Mouse (Mus musculus) adrenal gland, adult 8-10 months (tissue): ENCODE measurements around the gene Pxdn. TPM values are rescaled to one million over a fixed set of nuclear protein-coding genes. Genes with fewer than 3 reads are reported as not detected.

ENCODE experiments used
- DNase-seq: peaks from one replicate; pipeline ENCODE4 v3.0.0; 2022
- total RNA-seq, 4 experiments: library from RNA; stranded (reverse); gene quantifications; 2 replicates each; pipeline ENCODE4 v1.2.4; 2022

Gene Pxdn
- 10 to 100 TPM; 41.0 to 51.5 (median 44.3) TPM for total RNA-seq

DNA sequence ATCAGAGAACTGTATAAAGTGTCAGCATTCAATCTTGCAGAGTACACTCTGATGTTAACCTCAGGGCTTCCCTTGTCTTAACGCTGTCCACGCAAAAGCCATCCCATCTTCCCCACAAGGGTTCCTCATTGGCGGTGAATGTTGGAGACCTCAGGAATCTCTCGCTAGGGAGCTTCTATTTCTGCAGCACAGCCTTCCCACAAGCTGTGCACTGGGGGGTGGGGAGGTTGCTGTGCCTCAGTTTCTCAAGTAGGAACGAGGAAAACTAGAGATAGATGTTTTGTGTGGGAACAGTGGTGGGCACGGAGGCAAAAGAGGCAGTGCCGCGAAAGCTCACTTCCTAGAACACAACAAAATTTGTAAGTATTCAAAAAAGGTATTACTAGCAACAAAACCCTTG is at the start of gene Pxdn:
Gene Pxdn (plus strand): TSS at position 301 of the 400 bp plus-strand sequence.
- DNase-seq, result no peak

DNA sequence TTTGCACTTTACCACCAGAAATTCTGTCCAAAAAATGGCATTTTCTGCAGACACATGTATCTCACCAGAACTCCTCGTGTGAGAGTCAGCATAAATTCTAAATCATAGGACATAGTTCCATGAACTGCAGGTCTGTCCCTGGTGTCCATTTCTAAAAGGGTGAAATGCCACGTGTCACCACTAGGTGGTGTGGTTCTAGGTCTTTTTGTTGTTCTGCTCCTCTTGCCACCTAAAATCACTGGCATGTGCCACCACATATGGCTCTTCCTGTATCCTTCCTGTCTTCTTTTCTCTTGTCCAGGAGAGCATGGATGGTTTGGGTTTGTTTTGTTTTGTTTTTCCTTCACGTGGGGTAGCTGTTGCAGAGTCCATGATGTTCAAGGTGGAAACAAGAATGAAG is 42.7 kb upstream of the Pxdn start:
- peak; percentile 10 for DNase-seq

DNA sequence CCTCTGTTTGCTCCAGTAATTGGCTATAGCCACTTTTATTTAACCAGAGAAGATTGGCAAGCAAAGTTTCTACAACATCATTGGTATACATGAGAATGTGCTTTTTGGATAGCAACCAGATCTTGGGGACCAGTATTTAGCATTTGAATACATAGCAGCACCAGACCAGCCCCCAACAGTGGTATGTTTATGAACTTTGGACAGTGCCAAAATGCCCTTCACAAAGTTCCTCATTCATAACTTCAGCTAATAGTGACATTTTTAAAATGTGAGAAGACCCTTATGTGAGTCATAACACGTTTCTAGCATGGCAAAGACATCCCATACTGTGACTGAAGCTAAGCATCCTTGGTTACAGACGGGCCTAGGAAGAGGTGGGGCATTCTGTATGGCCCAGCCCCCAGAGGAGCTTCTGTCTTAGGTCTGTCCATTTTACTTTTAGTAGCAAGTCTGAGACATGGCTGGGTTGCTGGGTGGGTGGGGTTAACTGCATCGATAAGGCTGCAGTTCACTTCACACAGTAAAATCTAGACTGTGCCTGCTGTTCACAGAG is 39.8 kb upstream of the Pxdn start:
- no peak for DNase-seq

DNA sequence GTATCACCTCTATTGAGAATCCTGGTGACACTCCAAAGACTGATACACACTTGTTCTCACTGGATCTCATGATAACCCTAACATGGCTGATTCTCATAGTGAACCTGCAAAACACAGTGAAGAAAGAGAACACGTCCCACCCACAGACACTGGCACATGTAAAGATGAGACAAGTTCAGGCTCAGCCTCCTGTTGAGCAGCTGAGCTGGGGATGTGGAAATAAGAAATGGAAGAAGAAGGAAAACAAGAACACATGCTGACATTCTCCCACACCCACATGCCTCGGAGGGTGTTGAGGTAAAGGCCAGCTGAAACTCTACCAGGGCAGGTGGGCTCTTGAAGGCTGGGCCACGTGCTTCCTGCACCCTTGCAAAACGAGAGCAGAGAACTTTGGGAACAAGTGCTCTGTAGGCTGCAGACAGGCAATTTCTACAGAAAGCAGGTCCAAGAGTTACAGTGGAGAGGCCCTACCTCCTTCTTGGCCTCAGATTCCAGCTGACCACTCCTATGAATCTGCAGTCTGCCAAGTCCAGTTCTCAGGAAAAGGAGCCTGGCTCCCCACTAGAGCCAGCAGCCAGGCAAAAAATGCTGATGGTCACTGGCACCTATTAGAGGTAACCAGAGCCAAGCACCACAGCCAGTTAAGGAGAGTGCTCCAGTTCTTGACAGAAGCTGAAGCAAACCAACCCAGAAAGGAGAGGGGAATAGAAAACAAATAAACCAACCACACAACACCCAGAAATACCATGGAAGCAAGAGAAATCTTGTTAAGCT is 33.1 kb upstream of the Pxdn start:
- no peak for DNase-seq

DNA sequence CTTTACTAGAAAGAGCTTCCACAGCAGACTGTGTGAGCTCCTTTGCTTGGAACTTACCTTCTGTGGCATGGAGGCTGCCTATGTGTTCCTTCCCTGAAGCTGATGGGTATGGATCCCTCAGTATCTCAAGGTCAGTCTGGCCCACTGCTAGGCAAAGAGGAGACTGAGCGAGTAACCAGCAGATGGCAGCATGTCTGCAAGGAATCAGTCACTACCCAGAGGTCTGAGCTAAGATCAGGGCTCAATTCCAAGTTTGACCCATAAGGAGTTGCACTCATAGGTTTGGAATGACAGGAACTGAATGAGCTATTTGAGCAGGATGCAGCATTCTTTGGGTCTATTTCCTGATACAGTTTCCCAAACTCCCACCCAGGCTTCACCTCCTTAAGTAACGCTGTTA is 30.4 kb upstream of the Pxdn start:
- peak; percentile 46 for DNase-seq

DNA sequence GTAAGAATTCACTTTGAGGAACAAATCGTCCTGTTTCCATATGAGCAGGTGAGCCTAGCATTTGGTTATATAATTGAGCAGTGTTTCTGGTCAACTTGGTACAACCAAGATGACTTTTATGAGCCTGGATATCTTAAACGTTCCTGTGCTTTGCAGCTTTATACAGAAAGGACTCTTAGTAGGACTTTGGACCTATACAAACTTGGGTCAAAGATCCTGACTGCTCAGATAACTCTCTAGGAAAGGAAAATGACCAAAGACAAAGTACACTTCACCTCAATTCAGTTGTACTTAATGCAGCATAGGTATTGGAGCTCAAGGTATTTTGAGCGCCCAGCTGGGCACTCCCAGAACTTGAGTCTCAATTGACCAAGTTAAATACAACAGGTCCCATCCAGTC is 21.3 kb upstream of the Pxdn start:
- DNase-seq, result no peak

DNA sequence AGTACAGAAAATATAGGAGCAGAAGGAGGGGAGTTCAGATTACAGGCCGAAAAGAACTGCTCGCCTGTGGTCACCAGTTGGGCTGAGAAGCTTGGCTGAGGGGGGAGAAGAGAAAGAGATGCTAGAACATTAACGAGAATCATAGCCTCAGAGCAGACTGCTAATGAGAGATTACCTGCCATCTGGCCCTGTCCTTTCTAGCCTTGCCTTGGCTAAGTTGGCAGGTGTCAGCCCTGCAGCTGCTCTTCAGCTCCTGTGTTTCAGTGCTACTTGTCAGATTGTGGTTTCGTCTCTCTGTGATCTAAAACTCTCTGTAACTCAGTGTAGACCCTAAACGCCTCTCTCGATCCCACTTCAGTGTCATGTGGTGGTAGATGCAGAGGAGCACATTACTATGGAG is 20.6 kb upstream of the Pxdn start:
- no peak for DNase-seq

DNA sequence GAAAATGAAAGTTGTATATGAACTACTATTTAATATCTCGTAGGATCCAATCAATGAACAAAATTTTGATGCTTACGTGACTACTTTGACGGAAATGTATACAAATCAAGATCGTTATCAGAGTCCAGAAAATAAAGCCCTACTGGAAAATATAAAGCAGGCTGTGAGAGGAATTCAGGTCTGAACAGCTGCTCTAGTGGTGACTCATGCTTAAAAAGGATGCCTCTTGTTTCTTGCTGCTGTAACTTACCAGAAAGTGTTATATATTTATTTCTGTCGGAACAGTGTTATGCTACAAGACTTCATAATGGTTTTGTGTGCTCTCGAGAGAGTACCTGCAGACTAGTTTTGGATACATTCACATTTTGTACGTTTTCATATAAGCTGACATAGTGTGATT is 17.1 kb upstream of the Pxdn start:
- no peak for DNase-seq

DNA sequence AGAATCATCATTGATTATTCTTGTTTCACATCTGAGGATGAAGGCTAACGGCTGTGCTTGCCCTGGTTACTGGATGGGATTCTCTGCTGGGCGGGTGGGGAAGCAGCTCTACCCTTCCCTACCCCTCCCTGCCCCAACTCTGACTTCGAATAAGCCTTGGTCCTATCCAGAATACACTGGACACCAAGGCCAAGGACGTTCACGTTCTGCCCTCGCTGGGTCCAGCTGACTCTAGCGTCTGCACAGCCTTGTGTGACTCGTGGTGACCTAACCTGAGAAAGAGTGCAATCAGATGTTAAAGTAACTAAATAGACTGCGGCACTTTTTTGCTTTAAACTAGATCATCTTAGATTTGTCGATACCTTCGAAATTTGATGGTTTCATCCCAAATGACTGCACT is 15.9 kb upstream of the Pxdn start:
- peak; percentile 64 for DNase-seq

DNA sequence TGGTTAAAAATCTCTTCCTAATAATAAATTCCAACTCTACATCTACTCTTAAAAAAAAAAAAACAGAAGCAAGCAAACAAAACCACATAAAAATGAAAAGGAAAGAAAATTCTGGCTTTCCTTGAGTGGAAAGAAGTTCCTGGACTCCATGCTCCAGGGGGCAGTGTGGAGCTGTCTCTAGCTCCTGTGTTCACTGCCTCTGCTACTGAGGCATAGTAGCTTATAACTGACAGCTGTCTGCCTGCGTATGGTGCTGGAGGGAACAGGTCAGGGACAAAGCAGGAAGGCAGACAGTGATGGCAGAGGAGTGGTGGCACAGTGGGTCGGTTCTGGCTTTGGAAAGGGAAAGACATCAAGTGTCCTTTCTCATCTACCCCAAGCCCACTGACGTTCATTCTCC is 10.5 kb upstream of the Pxdn start:
- DNase-seq, result no peak

DNA sequence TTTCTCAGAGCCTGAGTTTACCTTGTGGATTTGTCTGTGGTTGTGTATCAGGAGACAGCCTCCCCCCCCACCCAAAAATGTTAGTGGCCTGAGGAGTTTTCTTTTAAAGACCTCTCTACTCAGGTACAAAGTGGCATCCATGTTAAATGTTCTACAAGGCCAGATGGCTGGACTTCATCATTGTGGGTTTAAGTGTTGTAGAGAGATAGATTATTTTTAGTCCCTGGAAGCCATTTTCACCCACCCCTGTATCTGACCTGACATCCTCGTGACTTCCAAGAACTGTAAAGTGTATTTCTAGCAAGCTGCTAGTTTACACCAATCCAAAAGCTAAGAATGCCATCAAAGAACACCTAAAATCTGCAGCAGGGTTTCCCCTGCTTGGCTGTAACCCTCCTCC is 6.8 kb upstream of the Pxdn start:
- DNase-seq, result no peak

DNA sequence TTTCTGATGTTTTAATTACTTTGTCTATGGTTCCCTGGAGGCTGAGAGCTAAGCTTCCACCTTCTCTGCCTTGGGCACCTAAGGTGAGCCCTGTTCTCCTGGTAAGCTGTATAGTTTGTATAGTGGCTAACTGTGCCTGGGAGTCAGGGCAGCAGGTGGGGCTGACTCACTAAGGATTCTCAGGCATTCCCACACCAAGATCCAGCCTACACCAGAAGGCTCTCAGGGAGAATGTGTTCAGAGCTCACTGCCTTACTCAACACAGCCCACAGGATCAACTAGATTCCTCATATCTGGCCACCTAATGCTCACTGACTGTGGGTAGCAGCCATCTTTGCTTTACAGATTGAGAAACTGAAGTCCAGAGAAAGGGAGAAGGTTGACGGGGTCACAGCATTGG is 4.5 kb upstream of the Pxdn start:
- DNase-seq, result no peak

DNA sequence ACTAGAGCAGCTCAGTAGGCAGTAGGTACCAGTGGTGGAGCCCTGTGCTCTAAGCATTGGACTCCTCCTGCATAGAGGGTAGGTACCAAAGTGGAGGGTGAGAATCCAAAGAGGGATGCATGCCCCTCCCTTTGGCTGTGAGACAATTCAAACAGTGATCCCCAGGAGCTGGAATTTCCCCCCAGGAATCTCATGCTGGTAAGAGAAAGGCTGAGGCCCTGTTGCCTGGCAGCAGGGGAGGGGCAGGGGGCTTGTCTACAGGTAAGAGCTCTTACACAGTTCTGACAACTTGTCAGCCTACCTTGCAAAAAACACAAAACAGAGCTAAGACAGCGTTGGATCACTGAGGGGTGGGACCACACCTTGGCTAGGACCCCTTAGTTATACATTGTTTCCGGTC is 3.9 kb upstream of the Pxdn start:
- no peak for DNase-seq

DNA sequence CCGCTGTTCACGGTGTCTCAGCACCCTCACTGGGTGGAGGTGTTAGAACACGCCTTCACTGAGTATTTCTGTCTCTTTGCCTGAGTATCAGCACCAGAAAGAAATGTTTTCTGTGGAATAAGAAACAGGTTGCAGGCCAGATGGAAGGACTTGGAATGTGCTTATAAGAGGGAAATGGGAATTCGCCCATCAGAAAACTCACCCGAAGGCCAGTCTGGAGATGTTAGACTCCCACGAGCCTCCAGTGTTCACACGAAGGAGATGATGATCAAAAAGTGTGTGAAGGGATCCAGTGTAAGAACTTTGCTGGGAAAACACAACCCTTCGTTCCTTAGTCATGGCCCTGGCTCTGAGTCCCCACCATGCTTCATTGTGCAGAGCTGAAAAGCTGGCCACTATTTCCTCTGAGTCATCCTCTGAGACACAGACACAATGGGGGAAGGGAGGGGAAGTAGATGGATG is 3.3 kb upstream of the Pxdn start:
- DNase-seq, result no peak

DNA sequence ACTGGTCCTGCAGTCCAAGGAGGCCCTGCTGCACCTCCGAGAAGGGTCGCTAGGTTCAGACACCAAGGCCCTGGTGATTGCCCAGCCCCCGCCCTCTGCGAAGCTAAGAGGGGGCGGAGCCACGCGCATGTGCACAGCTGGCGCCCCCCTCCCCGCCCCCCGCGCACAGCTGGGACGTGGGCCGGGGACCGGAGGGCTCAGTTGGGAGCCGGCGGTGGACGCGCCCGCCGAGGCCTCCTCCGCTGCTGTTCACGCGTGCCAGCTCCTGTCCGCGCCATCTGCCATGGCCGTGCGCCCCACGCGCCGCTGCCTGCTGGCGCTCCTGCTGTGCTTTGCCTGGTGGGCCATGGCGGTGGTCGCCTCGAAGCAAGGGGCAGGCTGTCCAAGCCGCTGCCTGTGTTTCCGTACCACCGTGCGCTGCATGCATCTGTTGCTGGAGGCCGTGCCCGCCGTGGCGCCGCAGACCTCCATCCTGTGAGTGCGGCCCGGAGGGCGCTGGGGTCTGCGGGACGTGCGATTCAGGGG is 505 bp downstream of the Pxdn start:
- peak; percentile 25 for DNase-seq

DNA sequence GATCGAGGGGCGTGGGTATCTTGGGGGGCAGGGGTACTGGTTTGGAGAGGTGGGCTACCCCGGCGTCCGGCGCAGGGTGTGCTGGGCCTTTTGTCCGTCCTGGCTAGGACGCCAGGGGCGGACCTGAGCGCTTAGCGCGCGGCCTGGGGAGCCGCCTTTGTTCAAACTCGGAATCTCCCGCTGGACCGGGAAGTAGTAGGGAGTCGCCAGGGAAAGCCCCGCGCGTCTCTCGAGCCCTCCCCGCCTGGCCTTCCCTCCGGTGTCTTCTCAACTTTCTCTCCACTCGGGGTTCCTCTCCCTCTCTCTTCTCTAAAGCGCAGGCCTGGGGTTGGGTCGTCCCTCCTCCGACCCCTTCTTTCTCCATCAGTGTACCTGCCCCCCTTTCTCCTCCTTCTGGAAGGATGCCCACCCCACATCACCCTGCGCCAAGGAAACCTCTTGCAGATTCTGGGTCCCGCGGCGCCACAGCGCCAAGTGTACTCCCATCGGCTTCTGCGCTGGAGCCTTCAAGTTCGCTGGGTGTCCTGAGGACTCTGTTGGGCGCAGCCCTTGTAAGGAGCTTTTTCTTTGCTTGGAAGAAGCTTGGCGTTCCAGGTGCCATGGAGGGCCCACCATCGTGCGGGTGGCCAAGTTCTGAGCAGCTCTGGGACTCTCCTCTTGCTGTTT is 1.1 kb downstream of the Pxdn start:
- peak; percentile 44 for DNase-seq

DNA sequence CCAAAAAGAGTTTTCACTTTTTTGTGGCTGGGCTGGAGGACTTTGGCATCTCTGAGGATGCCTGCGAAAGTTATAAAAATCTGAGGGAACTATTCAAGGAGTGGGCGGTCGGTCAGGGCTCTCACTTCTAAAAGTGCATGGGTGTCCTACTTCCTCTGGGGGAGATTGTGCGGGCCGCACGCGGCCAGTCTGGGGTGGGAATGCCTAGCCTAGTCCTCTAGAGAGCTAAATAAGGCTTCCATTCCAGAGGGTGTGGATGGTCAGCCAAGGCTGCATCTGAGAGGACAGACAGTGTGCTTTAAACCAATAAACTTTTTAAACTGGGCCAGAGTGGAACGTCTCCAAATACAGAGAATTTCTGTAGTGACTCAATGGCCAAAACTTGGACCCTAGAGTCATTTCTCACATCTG is 1.9 kb downstream of the Pxdn start:
- no peak for DNase-seq

DNA sequence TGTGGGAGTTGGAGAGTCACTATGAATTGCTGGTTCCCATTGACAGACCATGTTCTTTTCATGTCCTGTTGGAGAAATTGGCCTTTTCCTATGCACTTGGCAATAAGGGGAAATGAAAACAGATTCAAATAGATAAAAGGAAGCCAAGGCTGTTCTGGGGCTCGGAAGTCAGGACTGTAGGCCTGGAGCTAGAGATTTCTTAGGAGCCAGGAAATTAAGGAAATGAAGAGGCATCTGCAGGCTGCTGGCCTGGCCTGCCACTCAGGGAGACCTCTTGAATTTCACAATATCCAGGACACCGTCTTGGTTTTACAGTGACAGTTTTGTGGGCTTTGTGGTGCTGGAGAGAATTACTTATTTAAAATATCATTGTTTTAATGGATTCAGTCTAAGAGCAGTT is 5.0 kb downstream of the Pxdn start:
- no peak for DNase-seq

DNA sequence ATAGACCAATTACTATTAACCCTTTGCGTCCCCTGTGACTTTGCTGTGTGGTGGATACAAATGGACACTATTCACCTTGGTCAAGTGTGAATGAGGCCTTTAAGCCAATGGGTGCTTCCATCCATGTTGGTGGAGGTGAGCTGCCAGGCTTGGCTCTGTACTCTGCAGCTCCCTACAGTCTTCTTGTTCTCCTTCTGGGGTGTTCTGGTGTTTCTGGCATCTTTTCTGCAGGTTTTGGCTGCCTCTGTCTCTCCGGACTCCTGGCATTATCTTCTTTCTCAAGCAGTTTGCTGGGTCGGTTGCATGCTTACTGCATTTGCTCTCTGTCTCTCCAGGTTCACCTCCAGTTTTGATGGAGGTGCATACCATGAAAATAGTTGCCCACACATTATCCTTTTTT is 7.2 kb downstream of the Pxdn start:
- DNase-seq, result no peak

DNA sequence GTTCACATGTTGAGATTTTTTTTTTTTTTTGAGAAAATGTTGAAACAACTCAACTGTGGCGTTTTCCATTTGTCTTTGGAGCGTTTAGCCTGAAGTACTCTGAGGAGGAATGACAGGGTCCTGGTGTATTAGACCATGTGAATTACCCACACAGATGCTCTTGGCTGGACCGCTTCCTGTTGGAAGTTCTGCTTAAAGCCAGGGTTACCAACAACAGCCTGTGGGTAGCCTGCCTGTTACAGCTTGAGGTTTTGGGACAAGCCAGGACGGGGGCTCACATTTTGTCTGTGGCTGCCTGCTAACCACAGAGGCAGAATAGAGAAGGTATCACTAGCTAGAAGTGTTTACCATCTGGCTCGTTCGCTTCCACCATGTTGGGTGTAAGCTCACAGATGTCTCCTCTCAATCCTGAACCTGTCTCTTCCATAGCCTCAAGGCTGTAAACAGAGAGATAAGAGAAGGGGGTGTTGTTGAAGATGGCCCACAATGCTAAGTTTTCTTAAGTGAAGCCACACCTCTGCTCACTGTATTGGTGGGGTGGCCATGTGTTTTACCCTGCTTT is 7.9 kb downstream of the Pxdn start:
- no peak for DNase-seq

DNA sequence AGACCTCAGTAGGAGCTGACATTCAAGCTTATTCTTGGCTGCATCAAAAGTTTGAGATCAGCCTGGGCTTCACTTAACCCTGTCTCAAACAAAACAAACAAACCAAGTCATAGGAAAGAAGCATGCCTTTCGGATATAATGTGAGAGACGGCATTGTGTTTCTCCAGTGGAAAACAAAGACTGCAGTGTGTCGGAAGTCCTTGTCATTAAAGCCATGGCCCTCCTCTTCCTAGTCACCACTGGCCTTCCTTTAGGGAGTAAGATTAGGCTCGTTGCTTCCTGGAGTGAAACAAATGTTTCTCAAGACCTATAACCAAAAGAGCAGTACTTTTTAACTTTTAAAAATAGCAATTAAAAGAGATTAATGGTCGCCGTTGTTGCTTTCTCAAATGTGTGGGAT is 13.6 kb downstream of the Pxdn start:
- no peak for DNase-seq

DNA sequence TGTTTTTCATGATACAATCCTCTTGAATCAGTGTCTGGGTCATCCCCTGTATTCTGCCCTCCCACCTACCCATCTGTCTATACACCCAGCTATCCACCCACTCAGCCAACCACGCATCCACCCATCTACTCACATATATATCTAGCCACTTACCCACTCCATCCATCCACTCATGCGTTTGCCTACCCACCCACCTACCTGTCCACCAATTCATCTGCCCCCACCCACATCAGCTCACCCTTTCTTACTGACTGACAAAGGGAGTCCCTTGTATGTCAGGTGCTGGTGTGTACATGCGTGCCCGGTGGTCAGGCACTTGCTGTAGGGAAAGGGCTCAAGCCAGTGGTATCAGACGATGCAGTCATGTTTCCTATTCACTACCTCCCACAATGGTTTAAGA is 14.1 kb downstream of the Pxdn start:
- no peak for DNase-seq

DNA sequence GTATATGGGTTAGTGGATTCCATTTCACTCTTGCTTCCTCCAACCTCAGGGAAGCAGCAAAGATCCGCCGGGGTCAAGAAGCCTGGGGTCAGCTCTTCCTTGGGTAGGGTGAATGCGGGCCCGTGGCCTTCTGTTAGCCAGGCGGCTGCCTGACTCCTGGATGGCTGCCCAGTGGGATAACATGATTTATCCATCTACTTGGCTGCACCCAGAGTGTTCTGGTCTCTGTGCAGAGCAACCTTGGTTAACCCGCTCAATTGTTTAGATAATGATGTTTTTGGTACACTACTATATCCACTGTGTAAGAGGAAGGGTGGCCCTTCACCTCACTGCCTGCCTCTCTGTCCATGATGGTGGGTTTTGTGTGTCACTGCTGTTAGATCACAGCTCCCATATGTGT is 14.7 kb downstream of the Pxdn start:
- peak; percentile 79 for DNase-seq
